Mouse (Mus musculus) hindbrain, embryonic 16.5 days (tissue): ENCODE measurements at regions not wholly inside any gene's neighbourhood (a gene's known extent, or its start where the extent isn't known, plus 50 kb on each side); places are given as distances from the start of the nearest gene placed in this dataset.

Experiments
- ATAC-seq: fragments of 200-750 bp; cut with Nextera tagmentation; 2 replicates; pipeline ENCODE4 v1.8.0; 2017; ENCODE audit warnings: moderate TSS enrichment, moderate library complexity
- H3K27ac ChIP-seq: fragments of 300-500 bp; sonication (generic); 2 replicates; pipeline ENCODE4 v1.5.1; 2014; ENCODE audit warnings: low read depth, mild to moderate bottlenecking, control low read depth, low read length, moderate library complexity
- H3K27me3 ChIP-seq: fragments of 300-500 bp; sonication (generic); replicated peaks from 2 replicates; pipeline ENCODE4 v1.6.1; 2014; ENCODE audit warnings: low read length; ENCODE audit not compliant: control insufficient read depth, insufficient read depth
- H3K36me3 ChIP-seq: fragments of 300-500 bp; sonication (generic); 2 replicates; pipeline ENCODE4 v1.6.1; 2014; ENCODE audit warnings: mild to moderate bottlenecking, low read length, moderate library complexity, mixed read lengths; ENCODE audit not compliant: control insufficient read depth, insufficient read depth
- H3K4me1 ChIP-seq: fragments of 300-500 bp; sonication (generic); 2 replicates; pipeline ENCODE4 v1.6.1; 2014; ENCODE audit warnings: low read depth, low read length; ENCODE audit not compliant: control insufficient read depth, insufficient read depth
- H3K4me2 ChIP-seq: fragments of 300-500 bp; sonication (generic); 2 replicates; pipeline ENCODE4 v1.6.1; 2014; ENCODE audit warnings: mild to moderate bottlenecking, low read length, control low read depth, moderate library complexity
- H3K4me3 ChIP-seq: fragments of 300-500 bp; sonication (generic); 2 replicates; pipeline ENCODE4 v1.5.1; 2014; ENCODE audit warnings: mild to moderate bottlenecking, low read length, control low read depth, moderate library complexity
- H3K9ac ChIP-seq: fragments of 300-500 bp; sonication (generic); 2 replicates; pipeline ENCODE4 v1.6.1; 2014; ENCODE audit warnings: low read depth, mild to moderate bottlenecking, control low read depth, low read length, moderate library complexity
- H3K9me3 ChIP-seq: fragments of 300-500 bp; sonication (generic); 2 replicates; pipeline ENCODE4 v1.6.1; 2014; ENCODE audit warnings: mild to moderate bottlenecking, low read length, moderate library complexity; ENCODE audit not compliant: control insufficient read depth
- WGBS: fragments of 180-500 bp; shearing (Covaris S2); extraction: QIAGEN DNeasy Blood & Tissue Kit; methylation state at CpG from one replicate; pipeline ENCODE4 v1.1.7; 2014; 5-methylcytosine and 5-hydroxymethylcytosine counted together

GRCm38 (mm10) chr16:30735969-30736368, 136.4 kb downstream of the Fam43a start:
- no peak overlapping the region for H3K27ac ChIP-seq
- no peak overlapping the region for H3K4me2 ChIP-seq
- no peaks in the 10 kb centered on the region for H3K9me3 ChIP-seq
- no peaks in the 10 kb centered on the region for H3K36me3 ChIP-seq
- H3K4me1 ChIP-seq = peaks cover 7% of the 10 kb centered on the region; the same call in 1 of the 2 replicates
- 23% methylated on average over 7 of the region's 7 CpGs for WGBS
- no peaks in the 10 kb centered on the region for H3K27me3 ChIP-seq
- H3K4me3 ChIP-seq = no peak overlapping the region
- H3K9ac ChIP-seq = no peak overlapping the region
- 0 out of 2 replicates have a peak, but pooled peaks have one; percentile 27 for ATAC-seq

- 0 out of 2 replicates have a peak, but pooled peaks have one; percentile 48 for ATAC-seq
- no peaks in the 10 kb centered on the region for H3K36me3 ChIP-seq
- no peak overlapping the region for H3K9ac ChIP-seq
- no peaks in the 10 kb centered on the region for H3K27me3 ChIP-seq
- no peak overlapping the region for H3K4me3 ChIP-seq
- H3K4me1 ChIP-seq = peaks cover 7% of the 10 kb centered on the region; the same call in 1 of the 2 replicates
- H3K9me3 ChIP-seq = no peaks in the 10 kb centered on the region
- H3K27ac ChIP-seq = peak overlapping the region; percentile 39; the same call in 1 of the 2 replicates
- WGBS = 54% methylated on average over 17 of the region's 17 CpGs
- H3K4me2 ChIP-seq = no peak overlapping the region
Measured at GRCm38 (mm10) chr16:30736662-30737326, 137.3 kb downstream of the Fam43a start.

GRCm38 (mm10) chr16:30737524-30737923, 138.0 kb downstream of the Fam43a start:
- Histone ChIP-seq H3K4me3 (no peak overlapping the region), H3K4me2 (no peak overlapping the region), H3K9ac (no peak overlapping the region), H3K9me3 (no peaks in the 10 kb centered on the region), H3K27me3 (no peaks in the 10 kb centered on the region), H3K4me1 (peaks cover 7% of the 10 kb centered on the region; the same call in 1 of the 2 replicates), H3K36me3 (no peaks in the 10 kb centered on the region), H3K27ac (no peak overlapping the region)
- 82% methylated on average over 8 of the region's 8 CpGs for WGBS
- ATAC-seq = no peak

DNA sequence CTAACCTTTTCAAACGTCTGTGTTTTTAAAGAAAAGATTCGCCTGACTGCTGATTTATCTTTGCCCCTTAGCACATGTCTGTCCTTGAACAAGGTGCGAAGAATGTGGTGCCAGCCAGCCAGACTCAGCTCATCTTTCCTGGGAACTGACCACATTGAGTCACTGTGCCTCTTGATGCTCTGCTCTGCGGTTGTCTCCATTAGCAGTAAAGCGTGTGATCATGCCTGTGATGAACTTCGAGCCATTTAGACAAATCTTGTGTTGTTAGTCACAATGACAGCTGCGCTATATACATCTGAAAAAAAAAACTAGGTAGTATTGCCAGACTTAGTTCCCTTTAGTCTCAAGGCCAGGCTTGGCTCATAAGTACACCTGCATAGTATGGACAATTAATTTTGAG, 140.1 kb downstream of the Fam43a start:
- H3K9me3 ChIP-seq = no peaks in the 10 kb centered on the region
- H3K9ac ChIP-seq = no peak overlapping the region
- ATAC-seq = no peak
- H3K36me3 ChIP-seq = no peaks in the 10 kb centered on the region
- no peak overlapping the region for H3K27ac ChIP-seq
- H3K27me3 ChIP-seq = no peaks in the 10 kb centered on the region
- no peak overlapping the region for H3K4me3 ChIP-seq
- H3K4me2 ChIP-seq = no peak overlapping the region
- WGBS = 82% methylated on average over 7 of the region's 7 CpGs
- peaks cover 7% of the 10 kb centered on the region; the same call in 1 of the 2 replicates for H3K4me1 ChIP-seq

DNA sequence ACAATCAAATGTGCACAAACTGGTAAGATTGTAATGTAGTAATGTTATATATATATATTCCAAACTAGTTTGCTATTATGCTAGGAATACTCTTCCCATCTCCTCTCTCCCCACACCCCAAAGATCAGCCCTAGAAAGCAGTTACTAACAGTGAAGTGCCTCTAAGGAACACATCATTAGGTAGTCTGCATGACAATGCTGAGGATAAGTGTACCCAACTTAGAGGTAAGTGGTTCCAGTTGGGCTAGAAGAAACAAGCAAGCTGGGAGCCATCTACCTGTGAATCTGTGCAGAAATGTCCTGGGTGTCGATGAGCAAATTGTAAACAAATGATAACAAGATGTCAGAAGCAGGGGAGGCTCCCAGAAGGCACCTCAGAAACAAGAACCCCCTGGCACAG, 141.7 kb downstream of the Fam43a start:
- Histone ChIP-seq H3K4me2 (no peak overlapping the region), H3K9me3 (no peaks in the 10 kb centered on the region), H3K9ac (no peak overlapping the region), H3K27ac (no peak overlapping the region), H3K27me3 (no peaks in the 10 kb centered on the region), H3K4me1 (peaks cover 12% of the 10 kb centered on the region), H3K36me3 (no peaks in the 10 kb centered on the region), H3K4me3 (no peak overlapping the region)
- no peak for ATAC-seq
- 89% methylated on average over 1 of the region's 1 CpGs for WGBS

DNA sequence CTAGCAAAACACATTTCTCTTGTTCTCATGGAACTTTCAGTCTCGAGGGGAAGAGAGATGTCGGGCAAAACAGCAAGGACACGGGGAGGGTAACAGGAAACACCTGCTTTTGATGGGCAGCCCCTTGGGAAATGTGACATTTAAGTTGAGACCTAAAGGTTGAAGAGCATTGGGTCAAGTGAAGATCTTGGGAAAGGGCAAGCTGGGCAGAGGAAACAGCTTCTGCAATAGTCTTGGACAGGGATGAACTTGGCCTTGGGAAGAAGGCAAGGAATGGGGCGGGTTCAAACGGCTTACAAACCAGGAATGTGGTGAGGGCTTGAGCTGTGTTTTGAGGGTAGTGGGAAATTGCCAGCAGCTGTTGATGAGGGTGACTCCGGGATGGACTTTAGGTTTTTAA, 143.0 kb downstream of the Fam43a start:
- no peak for ATAC-seq
- Histone ChIP-seq H3K36me3 (no peaks in the 10 kb centered on the region), H3K9ac (no peak overlapping the region), H3K4me1 (peaks cover 5% of the 10 kb centered on the region), H3K9me3 (no peaks in the 10 kb centered on the region), H3K4me2 (no peak overlapping the region), H3K27me3 (no peaks in the 10 kb centered on the region), H3K4me3 (no peak overlapping the region), H3K27ac (no peak overlapping the region)
- WGBS = 78% methylated on average over 6 of the region's 6 CpGs

GRCm38 (mm10) chr16:30743566-30743965, 144.0 kb downstream of the Fam43a start:
- Histone ChIP-seq H3K27me3 (no peaks in the 10 kb centered on the region), H3K4me3 (no peak overlapping the region), H3K9me3 (no peaks in the 10 kb centered on the region), H3K9ac (no peak overlapping the region), H3K36me3 (no peaks in the 10 kb centered on the region), H3K4me2 (no peak overlapping the region), H3K27ac (no peak overlapping the region), H3K4me1 (peaks cover 5% of the 10 kb centered on the region)
- WGBS = 76% methylated on average over 4 of the region's 4 CpGs
- no peak for ATAC-seq

GRCm38 (mm10) chr16:30744237-30744636, 144.7 kb downstream of the Fam43a start:
- peaks cover 5% of the 10 kb centered on the region for H3K4me1 ChIP-seq
- no peak overlapping the region for H3K4me2 ChIP-seq
- H3K36me3 ChIP-seq = no peaks in the 10 kb centered on the region
- no peaks in the 10 kb centered on the region for H3K27me3 ChIP-seq
- no peak overlapping the region for H3K9ac ChIP-seq
- H3K4me3 ChIP-seq = no peak overlapping the region
- peak; percentile 73 for ATAC-seq
- no peaks in the 10 kb centered on the region for H3K9me3 ChIP-seq
- H3K27ac ChIP-seq = no peak overlapping the region
- 37% methylated on average over 7 of the region's 7 CpGs for WGBS

DNA sequence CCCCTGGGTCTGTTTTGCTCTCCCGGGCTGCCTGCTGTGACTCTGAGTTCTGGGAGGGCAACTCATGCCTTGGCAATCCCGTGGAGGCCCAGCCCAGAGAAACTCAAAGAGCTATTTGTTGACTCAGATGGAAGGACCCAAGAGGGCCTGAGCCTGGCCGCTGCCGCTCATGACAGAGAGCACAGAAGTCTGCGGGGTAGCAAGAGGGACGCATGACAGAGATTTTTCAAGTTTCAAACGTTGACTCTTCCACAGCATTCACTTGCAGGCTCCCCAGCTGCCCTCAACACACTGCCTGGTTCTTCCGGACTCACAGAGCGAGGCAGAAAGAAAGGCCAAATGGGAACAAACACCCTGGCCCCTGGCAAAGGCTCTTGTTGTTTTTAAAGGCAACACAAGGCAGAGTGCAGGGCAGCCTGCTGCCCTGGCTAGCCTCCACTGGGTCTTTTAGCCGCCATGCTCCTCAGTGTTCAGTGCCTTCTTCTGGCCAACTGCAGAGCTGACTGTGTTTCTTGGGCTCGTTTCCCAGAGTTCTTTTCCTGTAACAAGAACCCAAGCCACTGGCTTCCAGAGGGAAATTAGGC, 146.2 kb downstream of the Fam43a start:
- Histone ChIP-seq H3K4me3 (no peak overlapping the region), H3K27me3 (no peaks in the 10 kb centered on the region), H3K4me1 (peaks cover 5% of the 10 kb centered on the region), H3K9me3 (no peaks in the 10 kb centered on the region), H3K4me2 (no peak overlapping the region), H3K9ac (no peak overlapping the region), H3K36me3 (no peaks in the 10 kb centered on the region), H3K27ac (0 out of 2 replicates have a peak overlapping the region, but pooled peaks have one; percentile 32)
- ATAC-seq = peak; percentile 84
- WGBS = 20% methylated on average over 11 of the region's 11 CpGs
